Mouse (Mus musculus) limb, embryonic 15.5 days (tissue): Measurements from ENCODE around the gene Mpp4. TPM values are rescaled to one million over a fixed set of nuclear protein-coding genes. Genes with fewer than 3 reads are reported as not detected.

Experiments
- ATAC-seq: fragments of 200-750 bp; cut with Nextera tagmentation; 2 replicates; pipeline ENCODE4 v1.8.0; 2017; ENCODE audit warnings: low read depth, moderate TSS enrichment; ENCODE audit not compliant: insufficient number of reproducible peaks, low FRiP score, low TSS enrichment
- H3K27ac ChIP-seq: fragments of 300-500 bp; sonication (generic); 2 replicates; pipeline ENCODE4 v1.5.1; 2015; ENCODE audit warnings: moderate library complexity, mild to moderate bottlenecking, inconsistent platforms
- H3K27me3 ChIP-seq: fragments of 300-500 bp; sonication (generic); 2 replicates; pipeline ENCODE4 v1.6.1; 2015; ENCODE audit warnings: inconsistent platforms
- H3K36me3 ChIP-seq: fragments of 300-500 bp; sonication (generic); 2 replicates; pipeline ENCODE4 v1.6.1; 2015; ENCODE audit warnings: inconsistent platforms
- H3K4me1 ChIP-seq: fragments of 300-500 bp; sonication (generic); 2 replicates; pipeline ENCODE4 v1.6.1; 2015; ENCODE audit warnings: inconsistent platforms
- H3K4me2 ChIP-seq: fragments of 300-500 bp; sonication (generic); 2 replicates; pipeline ENCODE4 v1.6.1; 2015; ENCODE audit warnings: mild to moderate bottlenecking, inconsistent platforms
- H3K4me3 ChIP-seq: fragments of 300-500 bp; sonication (generic); 2 replicates; pipeline ENCODE4 v1.5.1; 2015; ENCODE audit warnings: mild to moderate bottlenecking, inconsistent platforms
- H3K9ac ChIP-seq: fragments of 300-500 bp; sonication (generic); 2 replicates; pipeline ENCODE4 v1.6.1; 2015; ENCODE audit warnings: inconsistent platforms
- H3K9me3 ChIP-seq: fragments of 300-500 bp; sonication (generic); 2 replicates; pipeline ENCODE4 v1.6.1; 2016; ENCODE audit warnings: inconsistent platforms
- WGBS: fragments of 180-500 bp; shearing (Covaris S2); methylation state at CpG from one replicate; pipeline ENCODE4 v1.1.7; 2015; 5-methylcytosine and 5-hydroxymethylcytosine counted together
- polyA plus RNA-seq: library from polyadenylated mRNA; unstranded; fragments of >200 nt; fragmentation: Nextera tagmentation; extraction: Ambion mirVana; gene quantifications from 2 replicates; pipeline ENCODE4 v1.2.1, GENCODE M21; 2015

Mpp4 gene
- 0.18 and 0.21 TPM in 2 replicates for polyA plus RNA-seq

- Histone ChIP-seq H3K9me3 (no peaks in the 10 kb centered on the region), H3K4me2 (no peak within 1 kb of the TSS), H3K9ac (no peak within 1 kb of the TSS), H3K36me3 (peaks cover 32% of the 10 kb centered on the region), H3K27ac (peak within 1 kb of the TSS; percentile 72), H3K4me3 (no peak within 1 kb of the TSS), H3K4me1 (peaks cover 11% of the 10 kb centered on the region), H3K27me3 (no peaks in the 10 kb centered on the region)
- no peak for ATAC-seq
- WGBS, result 52% methylated on average over 12 of the region's 12 CpGs
Measured at GRCm38 (mm10) chr1:59163030-59163461, at the start of gene Mpp4. Gene Mpp4, minus strand, starts transcription at chr1:59163389.

DNA sequence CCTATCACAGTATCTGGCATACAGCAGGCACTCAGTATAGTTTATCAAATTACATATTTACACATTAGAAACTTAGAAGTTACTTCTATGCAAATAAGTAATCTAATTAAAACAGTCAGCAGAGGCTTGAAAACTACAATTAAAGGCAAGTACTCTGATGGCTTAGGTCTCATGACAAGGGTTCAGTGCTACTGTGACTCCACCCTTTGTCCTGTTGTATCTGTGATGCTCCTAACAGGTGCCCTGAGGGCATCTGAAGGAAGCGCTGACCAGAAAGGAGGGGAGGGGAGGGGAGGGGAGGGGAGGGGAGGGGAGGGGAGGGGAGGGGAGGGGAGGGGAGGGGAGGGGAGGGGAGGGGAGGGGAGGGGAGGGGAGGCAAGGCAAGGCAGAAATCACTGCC, 49.8 kb upstream of the Mpp4 start:
- WGBS, result no CpG with 5 or more reads among the region's 1 CpGs
- H3K4me2 ChIP-seq, result no peak overlapping the region
- peaks cover 31% of the 10 kb centered on the region for H3K36me3 ChIP-seq
- H3K27ac ChIP-seq, result no peak overlapping the region
- no peak overlapping the region for H3K4me3 ChIP-seq
- no peaks in the 10 kb centered on the region for H3K27me3 ChIP-seq
- no peak overlapping the region for H3K9ac ChIP-seq
- ATAC-seq, result no peak
- no peaks in the 10 kb centered on the region for H3K4me1 ChIP-seq
- H3K9me3 ChIP-seq, result no peaks in the 10 kb centered on the region

GRCm38 (mm10) chr1:59212076-59212779, 49.0 kb upstream of the Mpp4 start:
- H3K27ac ChIP-seq, result no peak overlapping the region
- no peak overlapping the region for H3K4me2 ChIP-seq
- H3K9me3 ChIP-seq, result no peaks in the 10 kb centered on the region
- ATAC-seq, result no peak
- no peaks in the 10 kb centered on the region for H3K4me1 ChIP-seq
- no peak overlapping the region for H3K9ac ChIP-seq
- no peaks in the 10 kb centered on the region for H3K27me3 ChIP-seq
- H3K36me3 ChIP-seq, result peaks cover 28% of the 10 kb centered on the region
- WGBS, result 83% methylated on average over 5 of the region's 5 CpGs
- H3K4me3 ChIP-seq, result no peak overlapping the region

DNA sequence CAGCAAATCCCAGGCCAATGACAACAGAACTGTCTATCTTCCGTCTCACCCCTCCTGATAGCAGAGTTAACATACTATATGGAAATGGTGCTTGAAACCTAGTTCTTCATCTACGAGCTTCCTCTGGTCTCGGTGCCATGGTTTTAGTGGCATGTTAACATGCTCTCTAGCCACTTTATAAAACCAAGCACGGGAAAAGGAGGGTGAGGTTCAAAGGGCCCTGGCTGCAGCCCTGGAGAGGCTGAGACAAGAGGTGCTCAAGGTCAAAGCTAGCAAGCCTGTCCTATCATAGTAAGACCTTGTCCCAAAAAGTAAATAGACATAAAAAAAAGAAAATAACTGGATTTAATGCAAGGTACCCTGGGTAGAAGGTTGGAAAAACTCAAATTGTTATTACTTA, 48.5 kb upstream of the Mpp4 start:
- Histone ChIP-seq H3K36me3 (peaks cover 31% of the 10 kb centered on the region), H3K9me3 (no peaks in the 10 kb centered on the region), H3K27ac (no peak overlapping the region), H3K9ac (no peak overlapping the region), H3K27me3 (no peaks in the 10 kb centered on the region), H3K4me2 (no peak overlapping the region), H3K4me3 (no peak overlapping the region), H3K4me1 (no peaks in the 10 kb centered on the region)
- WGBS, result 83% methylated on average over 4 of the region's 4 CpGs
- no peak for ATAC-seq

- Histone ChIP-seq H3K9ac (no peak overlapping the region), H3K9me3 (no peaks in the 10 kb centered on the region), H3K4me2 (no peak overlapping the region), H3K4me3 (no peak overlapping the region), H3K27ac (no peak overlapping the region), H3K4me1 (no peaks in the 10 kb centered on the region), H3K36me3 (peaks cover 24% of the 10 kb centered on the region), H3K27me3 (no peaks in the 10 kb centered on the region)
- WGBS, result 89% methylated on average over 1 of the region's 1 CpGs
- ATAC-seq, result no peak
Measured at GRCm38 (mm10) chr1:59208331-59208730, 45.1 kb upstream of the Mpp4 start.

GRCm38 (mm10) chr1:59204489-59204888, 41.3 kb upstream of the Mpp4 start:
- Histone ChIP-seq H3K36me3 (peaks cover 45% of the 10 kb centered on the region), H3K4me3 (no peak overlapping the region), H3K9me3 (no peaks in the 10 kb centered on the region), H3K27me3 (no peaks in the 10 kb centered on the region), H3K4me1 (no peaks in the 10 kb centered on the region), H3K27ac (no peak overlapping the region), H3K4me2 (no peak overlapping the region), H3K9ac (no peak overlapping the region)
- 88% methylated on average over 1 of the region's 1 CpGs for WGBS
- ATAC-seq, result no peak

DNA sequence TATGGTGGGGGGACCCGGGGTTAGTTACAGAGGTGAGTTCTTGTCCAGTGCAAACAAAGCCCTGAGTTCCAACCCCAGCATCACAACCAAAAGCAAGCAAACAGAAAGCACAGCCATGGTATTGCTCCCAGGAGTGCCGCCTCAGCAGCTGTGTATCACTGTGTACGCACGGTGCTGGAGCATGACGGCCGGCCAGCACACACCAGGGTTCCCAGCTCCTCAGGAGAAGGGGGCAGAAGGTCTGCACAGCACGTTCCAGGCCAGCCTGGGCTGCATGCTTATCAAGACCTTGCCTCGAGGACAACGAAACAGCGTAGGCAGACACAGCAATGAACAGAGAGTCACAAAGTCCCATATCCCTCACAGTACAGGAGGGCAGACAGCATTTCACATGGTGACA, 39.2 kb upstream of the Mpp4 start:
- 90% methylated on average over 10 of the region's 10 CpGs for WGBS
- Histone ChIP-seq H3K4me3 (no peak overlapping the region), H3K9ac (no peak overlapping the region), H3K9me3 (no peaks in the 10 kb centered on the region), H3K27ac (no peak overlapping the region), H3K36me3 (peaks cover 45% of the 10 kb centered on the region), H3K4me2 (no peak overlapping the region), H3K4me1 (no peaks in the 10 kb centered on the region), H3K27me3 (no peaks in the 10 kb centered on the region)
- ATAC-seq, result no peak

DNA sequence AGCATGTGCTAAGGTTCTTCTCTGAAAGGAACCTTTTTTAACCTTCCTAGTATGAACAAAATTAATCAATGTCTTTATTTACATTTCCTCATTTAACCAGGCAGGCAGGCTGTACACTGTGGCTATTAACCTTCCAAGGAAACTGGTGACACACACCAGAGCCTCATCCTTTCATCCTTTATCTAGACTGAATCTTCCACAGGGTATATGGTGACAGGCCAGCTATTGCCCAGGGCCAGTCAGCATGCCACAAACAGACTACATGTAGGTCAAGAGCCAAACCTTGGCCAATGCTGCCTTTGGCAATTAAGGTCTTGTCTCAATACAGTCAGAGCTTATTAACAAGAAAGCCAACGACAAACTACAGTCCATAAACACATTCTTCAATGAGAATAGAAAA, 38.4 kb upstream of the Mpp4 start:
- Histone ChIP-seq H3K4me1 (no peaks in the 10 kb centered on the region), H3K9me3 (no peaks in the 10 kb centered on the region), H3K4me3 (no peak overlapping the region), H3K36me3 (peaks cover 45% of the 10 kb centered on the region), H3K4me2 (no peak overlapping the region), H3K9ac (no peak overlapping the region), H3K27me3 (no peaks in the 10 kb centered on the region), H3K27ac (no peak overlapping the region)
- ATAC-seq, result no peak
- 53% methylated on average over 1 of the region's 1 CpGs for WGBS

- Histone ChIP-seq H3K9me3 (no peaks in the 10 kb centered on the region), H3K36me3 (peaks cover 46% of the 10 kb centered on the region), H3K4me1 (no peaks in the 10 kb centered on the region), H3K9ac (no peak overlapping the region), H3K27me3 (no peaks in the 10 kb centered on the region), H3K4me2 (no peak overlapping the region), H3K4me3 (no peak overlapping the region), H3K27ac (no peak overlapping the region)
- ATAC-seq, result no peak
- WGBS, result 89% methylated on average over 5 of the region's 5 CpGs
Measured at GRCm38 (mm10) chr1:59200960-59201359, 37.8 kb upstream of the Mpp4 start.

GRCm38 (mm10) chr1:59194979-59195378, 31.8 kb upstream of the Mpp4 start:
- H3K4me3 ChIP-seq, result no peak overlapping the region
- H3K9ac ChIP-seq, result no peak overlapping the region
- H3K4me2 ChIP-seq, result no peak overlapping the region
- no peaks in the 10 kb centered on the region for H3K9me3 ChIP-seq
- peaks cover 32% of the 10 kb centered on the region for H3K36me3 ChIP-seq
- H3K27ac ChIP-seq, result no peak overlapping the region
- 26% methylated on average over 6 of the region's 6 CpGs for WGBS
- H3K4me1 ChIP-seq, result no peaks in the 10 kb centered on the region
- H3K27me3 ChIP-seq, result no peaks in the 10 kb centered on the region
- ATAC-seq, result no peak

- Histone ChIP-seq H3K9ac (no peak overlapping the region), H3K4me3 (no peak overlapping the region), H3K4me1 (no peaks in the 10 kb centered on the region), H3K27ac (no peak overlapping the region), H3K36me3 (peaks cover 23% of the 10 kb centered on the region), H3K9me3 (no peaks in the 10 kb centered on the region), H3K27me3 (no peaks in the 10 kb centered on the region), H3K4me2 (no peak overlapping the region)
- ATAC-seq, result no peak
- WGBS, result 66% methylated on average over 5 of the region's 5 CpGs
Measured at GRCm38 (mm10) chr1:59187786-59188185, 24.6 kb upstream of the Mpp4 start.

DNA sequence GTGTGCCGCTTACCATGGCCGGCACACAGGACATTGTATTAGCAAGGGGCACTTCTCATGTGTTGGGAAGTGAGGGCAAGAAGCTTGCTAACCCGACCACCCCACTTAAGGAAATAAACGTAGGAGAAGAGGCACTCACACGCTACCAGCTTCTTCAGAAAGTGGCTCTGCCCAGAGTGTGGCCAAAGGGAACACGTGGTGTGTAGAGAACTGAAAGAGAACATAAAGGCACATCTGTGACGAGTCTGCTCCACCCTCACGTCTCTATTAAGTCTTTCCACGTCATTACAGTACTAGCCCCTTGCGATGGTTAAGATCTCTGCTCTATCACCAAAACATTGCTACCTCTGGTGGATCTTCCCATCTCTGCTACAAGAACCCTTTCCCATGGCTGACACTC, 23.1 kb upstream of the Mpp4 start:
- H3K27me3 ChIP-seq, result no peaks in the 10 kb centered on the region
- no peak overlapping the region for H3K9ac ChIP-seq
- 86% methylated on average over 10 of the region's 10 CpGs for WGBS
- no peak overlapping the region for H3K27ac ChIP-seq
- H3K4me3 ChIP-seq, result no peak overlapping the region
- no peaks in the 10 kb centered on the region for H3K4me1 ChIP-seq
- H3K4me2 ChIP-seq, result no peak overlapping the region
- H3K9me3 ChIP-seq, result no peaks in the 10 kb centered on the region
- H3K36me3 ChIP-seq, result peaks cover 33% of the 10 kb centered on the region
- no peak for ATAC-seq

GRCm38 (mm10) chr1:59185410-59185809, 22.2 kb upstream of the Mpp4 start:
- H3K36me3 ChIP-seq, result peaks cover 35% of the 10 kb centered on the region
- ATAC-seq, result no peak
- no peak overlapping the region for H3K4me2 ChIP-seq
- no peaks in the 10 kb centered on the region for H3K9me3 ChIP-seq
- H3K27ac ChIP-seq, result no peak overlapping the region
- no peaks in the 10 kb centered on the region for H3K27me3 ChIP-seq
- 84% methylated on average over 9 of the region's 9 CpGs for WGBS
- no peak overlapping the region for H3K4me3 ChIP-seq
- H3K9ac ChIP-seq, result no peak overlapping the region
- no peaks in the 10 kb centered on the region for H3K4me1 ChIP-seq
